Mouse (Mus musculus) kidney, adult 2 months (tissue): ENCODE measurements around the gene Anks6. TPM values are rescaled to one million over a fixed set of nuclear protein-coding genes. Genes with fewer than 3 reads are reported as not detected.

Source experiments
- DNase-seq: peaks from one replicate; pipeline ENCODE4 v3.0.0; 2021
- H3K27ac ChIP-seq: fragments of 200-500 bp; 2 replicates; pipeline ENCODE4 v1.5.1; 2012; ENCODE audit warnings: low read depth, low read length, control low read depth, inconsistent platforms; ENCODE audit not compliant: insufficient read depth
- H3K27me3 ChIP-seq: fragments of 200-500 bp; replicated peaks from 2 replicates; pipeline ENCODE4 v1.6.1; 2012; ENCODE audit warnings: mild to moderate bottlenecking, moderate library complexity, low read length, inconsistent platforms; ENCODE audit not compliant: control insufficient read depth, insufficient read depth
- H3K36me3 ChIP-seq: fragments of 200-500 bp; 2 replicates; pipeline ENCODE4 v1.6.1; 2012; ENCODE audit warnings: mild to moderate bottlenecking, moderate library complexity, low read length, inconsistent platforms; ENCODE audit not compliant: control insufficient read depth, insufficient read depth
- H3K4me1 ChIP-seq: fragments of 200-500 bp; 2 replicates; pipeline ENCODE4 v1.6.1; 2011; ENCODE audit warnings: low read length; ENCODE audit not compliant: control insufficient read depth, insufficient read depth
- H3K4me3 ChIP-seq: fragments of 200-500 bp; 2 replicates; pipeline ENCODE4 v1.5.1; 2011; ENCODE audit warnings: mild to moderate bottlenecking, low read depth, low read length, control low read depth; ENCODE audit not compliant: insufficient read depth
- CTCF ChIP-seq: fragments of 200-500 bp; conservative IDR thresholded peaks from 2 replicates; pipeline ENCODE4 v1.5.1; 2011; ENCODE audit warnings: low read depth, mild to moderate bottlenecking, control low read depth, low read length, moderate library complexity, mixed read lengths; ENCODE audit not compliant: insufficient read depth, insufficient read length
- POLR2A ChIP-seq: fragments of 200-500 bp; IDR thresholded peaks from one replicate; pipeline ENCODE4 v1.6.1; 2011; ENCODE audit warnings: low read depth, low read length, control low read depth
- WGBS: fragments of 180-500 bp; shearing (Covaris S2); methylation state at CpG from one replicate; pipeline ENCODE4 v1.1.7; 2018; 5-methylcytosine and 5-hydroxymethylcytosine counted together
- polyA plus RNA-seq: library from polyadenylated mRNA; depleted of rRNA; stranded (reverse); fragments of >200 nt; gene quantifications from 2 replicates; pipeline ENCODE4 v1.2.3, GENCODE M21; 2012

The Anks6 gene
- polyA plus RNA-seq, 1 experiment: 16.1 TPM

DNA sequence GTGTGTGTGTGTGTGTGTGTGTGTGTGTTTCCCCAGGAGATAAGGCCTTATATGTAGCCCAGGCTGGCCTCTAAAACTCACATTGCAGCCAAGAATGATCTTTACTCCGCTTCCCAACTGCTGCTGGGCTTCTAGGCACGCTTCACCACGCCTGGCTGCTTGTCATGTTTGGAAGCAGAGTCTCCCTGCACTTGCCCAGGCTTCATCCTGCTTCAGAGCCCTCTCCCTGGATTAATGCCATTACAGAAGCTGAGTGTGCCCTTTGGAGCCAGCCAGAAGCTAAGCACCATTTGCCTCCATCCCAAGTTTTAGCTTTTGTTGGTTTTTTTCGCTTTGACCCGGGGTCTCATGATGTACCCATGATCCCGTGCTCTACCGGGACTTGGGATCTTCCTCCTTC is 31.4 kb upstream of the Anks6 start:
- no peaks in the 10 kb centered on the region for H3K4me1 ChIP-seq
- TF ChIP-seq CTCF (no peak), POLR2A (no peak)
- H3K4me3 ChIP-seq: no peak overlapping the region
- H3K27ac ChIP-seq: no peak overlapping the region
- WGBS: 63% methylated on average over 7 of the region's 7 CpGs
- no peaks in the 10 kb centered on the region for H3K27me3 ChIP-seq
- peak; percentile 75 for DNase-seq
- no peaks in the 10 kb centered on the region for H3K36me3 ChIP-seq

DNA sequence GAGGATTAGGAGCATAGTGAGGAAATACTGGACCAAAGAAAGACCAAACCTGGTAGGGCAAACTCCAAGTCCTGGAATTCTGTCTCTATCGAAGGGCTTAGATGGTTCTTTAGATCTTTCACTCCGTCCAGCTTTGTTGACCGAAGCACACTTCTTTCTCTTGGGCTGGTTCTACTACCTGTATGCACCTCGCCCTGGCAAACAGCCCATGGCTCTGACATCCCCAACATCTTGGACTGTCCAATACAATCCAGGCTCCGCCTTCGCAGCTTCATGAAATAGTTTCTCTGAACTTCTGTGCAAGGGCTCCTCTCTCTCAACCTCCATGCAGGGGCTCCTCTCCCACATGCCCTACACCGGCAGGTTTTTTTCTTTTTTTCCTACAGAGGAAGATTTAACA is 26.6 kb upstream of the Anks6 start:
- 91% methylated on average over 7 of the region's 7 CpGs for WGBS
- no peak for TF ChIP-seq CTCF
- TF ChIP-seq POLR2A: no peak

DNA sequence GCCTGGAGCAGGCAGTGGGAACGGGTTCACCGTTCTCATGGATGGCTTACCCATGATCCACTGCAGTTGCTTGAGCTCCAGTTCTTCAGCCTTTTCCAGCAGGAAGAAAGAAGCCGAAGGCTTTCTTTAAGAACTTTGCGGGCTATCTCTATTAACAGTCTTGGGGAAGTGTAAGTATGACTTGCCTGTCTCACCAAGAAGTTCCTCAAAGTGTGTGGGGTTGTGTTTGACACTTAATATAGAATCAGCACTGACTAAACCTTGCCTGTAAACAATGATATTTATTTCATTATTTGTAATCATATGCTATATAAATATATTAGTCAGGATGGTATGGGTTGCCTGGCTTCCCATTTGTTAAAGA is 23.4 kb upstream of the Anks6 start:
- Histone ChIP-seq H3K27me3 (no peaks in the 10 kb centered on the region), H3K4me1 (no peaks in the 10 kb centered on the region), H3K36me3 (no peaks in the 10 kb centered on the region), H3K27ac (no peak overlapping the region), H3K4me3 (no peak overlapping the region)
- WGBS: 93% methylated on average over 4 of the region's 4 CpGs
- TF ChIP-seq POLR2A (no peak), CTCF (no peak)
- DNase-seq: no peak

More for the DNA sequence above, 26.6 kb upstream of the Anks6 start:
- no peak for DNase-seq
- H3K4me1 ChIP-seq: no peaks in the 10 kb centered on the region
- no peaks in the 10 kb centered on the region for H3K27me3 ChIP-seq
- no peak overlapping the region for H3K4me3 ChIP-seq
- no peak overlapping the region for H3K27ac ChIP-seq
- H3K36me3 ChIP-seq: no peaks in the 10 kb centered on the region

DNA sequence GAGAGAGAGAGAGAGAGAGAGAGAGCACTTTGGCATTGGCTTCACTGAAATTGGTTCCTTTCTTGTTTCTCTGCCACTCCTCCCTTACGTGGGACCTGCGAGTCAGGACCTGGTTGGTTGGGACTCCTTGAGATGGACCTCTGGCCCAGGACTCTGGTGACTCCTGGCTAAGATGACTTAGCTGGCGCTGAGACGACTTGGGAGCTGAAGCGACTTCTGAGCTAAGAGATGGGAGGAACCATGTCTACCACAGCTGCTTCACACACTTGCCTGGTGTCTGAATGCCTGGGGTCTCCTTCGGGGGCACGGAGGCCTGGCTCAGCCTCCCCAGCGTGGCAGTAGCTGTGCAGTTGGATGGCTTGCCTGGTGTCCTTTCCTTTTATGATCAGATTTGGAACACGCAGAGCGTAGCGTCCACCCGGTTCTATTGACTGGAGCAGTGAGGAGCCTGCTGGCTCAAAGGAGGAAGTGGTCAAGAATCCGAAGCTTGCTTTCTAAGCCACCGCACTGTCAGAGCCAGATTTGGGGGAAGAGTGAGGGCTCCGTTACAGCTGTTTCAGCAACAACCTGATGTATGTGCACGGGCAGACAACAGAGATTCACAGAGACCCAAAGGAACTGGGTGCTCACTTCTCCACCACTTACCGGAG is 22.9 kb upstream of the Anks6 start:
- DNase-seq: peak; percentile 8
- WGBS: 88% methylated on average over 17 of the region's 17 CpGs
- TF ChIP-seq POLR2A (no peak), CTCF (no peak)

DNA sequence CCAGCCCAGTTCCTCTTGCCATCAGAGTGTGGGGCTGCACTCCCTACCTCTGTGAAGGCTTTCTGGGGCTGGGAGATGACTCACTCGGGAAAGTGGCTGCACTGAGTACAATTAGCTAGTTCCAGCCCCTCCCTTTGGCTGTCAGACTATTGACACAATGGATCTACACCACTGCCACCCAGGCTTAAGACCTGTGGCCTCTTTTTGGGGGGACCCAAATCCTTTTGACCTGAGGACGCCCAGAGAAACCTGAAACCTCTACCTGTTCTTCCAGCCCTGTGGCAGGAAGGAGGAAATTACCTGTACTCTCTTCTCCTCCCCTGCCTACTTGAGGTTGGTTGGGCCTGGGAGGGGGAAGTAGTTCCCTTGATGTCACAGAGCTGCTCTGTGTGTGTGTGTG is 17.8 kb upstream of the Anks6 start:
- Histone ChIP-seq H3K27ac (no peak overlapping the region), H3K4me3 (no peak overlapping the region), H3K36me3 (no peaks in the 10 kb centered on the region), H3K27me3 (no peaks in the 10 kb centered on the region), H3K4me1 (no peaks in the 10 kb centered on the region)
- DNase-seq: no peak
- WGBS: 48% methylated on average over 2 of the region's 2 CpGs
- TF ChIP-seq POLR2A (no peak), CTCF (no peak)

More for the DNA sequence above, 22.9 kb upstream of the Anks6 start:
- no peaks in the 10 kb centered on the region for H3K4me1 ChIP-seq
- no peaks in the 10 kb centered on the region for H3K27me3 ChIP-seq
- no peaks in the 10 kb centered on the region for H3K36me3 ChIP-seq
- H3K4me3 ChIP-seq: no peak overlapping the region
- H3K27ac ChIP-seq: no peak overlapping the region

DNA sequence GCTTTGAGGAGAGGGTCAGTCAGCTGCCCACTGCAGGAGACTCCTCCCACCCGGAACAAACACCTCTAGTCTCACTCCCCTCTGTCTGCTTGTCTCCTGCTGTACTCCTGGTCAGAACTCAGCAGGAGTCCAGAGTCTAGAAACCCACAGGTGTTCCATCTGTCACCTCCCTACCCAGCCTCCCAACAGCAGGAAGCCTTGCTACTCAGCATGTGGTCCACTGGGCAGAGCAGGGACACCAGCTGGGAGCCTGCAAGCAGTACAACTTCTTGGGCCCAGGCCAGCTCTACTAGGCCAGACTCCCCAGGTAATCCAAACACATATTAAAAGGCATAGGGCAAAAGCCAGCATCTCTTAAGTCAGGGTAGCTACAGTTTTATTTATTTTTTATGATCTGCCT is 3.7 kb upstream of the Anks6 start:
- peak; percentile 74 for DNase-seq
- Histone ChIP-seq H3K4me3 (no peak overlapping the region), H3K4me1 (peaks cover 10% of the 10 kb centered on the region), H3K27me3 (no peaks in the 10 kb centered on the region), H3K36me3 (no peaks in the 10 kb centered on the region), H3K27ac (no peak overlapping the region)
- WGBS: 18% methylated on average over 1 of the region's 1 CpGs
- TF ChIP-seq CTCF (no peak), POLR2A (no peak)

DNA sequence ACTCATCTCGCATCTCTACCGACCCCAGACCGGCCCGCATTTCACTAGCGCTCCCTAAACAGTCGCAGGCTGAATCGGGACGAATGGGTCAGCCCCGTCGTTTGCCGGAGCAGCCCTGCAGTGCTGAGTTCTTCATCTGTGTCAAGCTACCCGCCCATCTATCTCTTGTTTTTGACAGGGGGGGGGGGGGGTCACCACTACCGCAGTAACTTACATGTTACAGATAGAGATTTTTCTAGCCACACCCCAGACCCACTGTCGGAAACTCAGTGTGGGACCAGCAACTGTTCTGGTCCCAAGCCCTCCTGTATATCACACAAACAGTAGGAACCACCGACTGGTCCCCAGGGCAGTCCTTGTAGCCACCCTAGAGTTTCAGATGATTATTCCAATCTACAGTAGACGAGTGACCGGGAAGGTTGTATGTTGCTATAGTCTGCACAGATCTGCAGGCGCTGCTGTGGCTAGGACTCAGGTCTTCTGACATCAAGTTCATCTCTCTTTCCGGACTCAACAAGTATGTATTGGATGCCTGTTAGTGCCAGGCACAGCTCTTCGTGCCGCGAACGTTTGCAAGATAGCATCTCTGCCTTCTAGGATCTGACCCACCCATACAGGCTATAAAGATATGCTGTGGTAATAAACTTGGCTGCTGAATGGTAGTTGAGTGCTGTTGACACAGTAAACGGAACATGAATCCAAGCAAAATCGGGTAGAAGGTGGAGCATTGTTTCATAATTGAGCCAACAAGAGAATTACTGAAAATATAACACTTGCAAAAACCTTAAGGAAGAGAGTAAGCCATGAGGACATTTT is 491 bp upstream of the Anks6 start:
- no peaks in the 10 kb centered on the region for H3K36me3 ChIP-seq
- H3K4me1 ChIP-seq: peaks cover 10% of the 10 kb centered on the region
- TF ChIP-seq POLR2A (no peak), CTCF (no peak)
- 32% methylated on average over 25 of the region's 25 CpGs for WGBS
- H3K4me3 ChIP-seq: peak overlapping the region; percentile 65
- DNase-seq: no peak
- no peaks in the 10 kb centered on the region for H3K27me3 ChIP-seq
- peak overlapping the region; percentile 54 for H3K27ac ChIP-seq
